Mouse (Mus musculus): ENCODE measurements around the gene Hsdl2. TPM values are rescaled to one million over a fixed set of nuclear protein-coding genes. Genes with fewer than 3 reads are reported as not detected.

The Hsdl2 gene
- polyA plus RNA-seq, 1 experiment from 2014 or later = 61.6 TPM

DNA sequence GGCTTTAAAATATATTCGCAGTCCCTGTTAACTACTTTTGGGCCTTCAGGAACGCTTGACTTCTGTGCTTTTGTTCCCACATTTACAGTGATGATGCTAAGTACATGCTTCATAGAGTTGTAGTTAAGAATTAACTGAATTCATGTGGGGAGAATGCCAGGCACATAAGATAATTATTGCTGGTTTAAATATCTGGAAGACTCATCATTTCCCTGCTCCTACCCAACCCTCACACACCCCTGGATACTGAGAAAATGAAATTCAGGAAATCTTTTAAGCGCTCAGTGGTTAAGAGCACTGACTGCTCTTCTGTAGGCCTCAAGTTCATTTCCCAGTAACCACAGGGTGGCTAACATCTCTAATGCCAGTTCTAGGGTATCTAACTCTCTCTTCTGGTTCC lies 60.7 kb downstream of the Hsdl2 start:
- Histone ChIP-seq H3K27me3 (ENCODE audit: insufficient read depth, low read length) (no peaks in the 10 kb centered on the region), H3K4me1 (ENCODE audit: insufficient read depth) (peaks cover 16% of the 10 kb centered on the region), H3K4me3 (ENCODE audit: low read depth, low read length) (no peak overlapping the region), H3K9me3 (ENCODE audit: low read length) (no peaks in the 10 kb centered on the region), H3K4me2 (ENCODE audit: low read depth, low read length) (no peak overlapping the region), H3K9ac (replicated peaks) (no peak overlapping the region), H3K27ac (ENCODE audit: low read depth) (no peak overlapping the region), H3K36me3 (replicated peaks; ENCODE audit: insufficient read depth, low read length) (no peaks in the 10 kb centered on the region)
- DNase-seq = no peak
- ATAC-seq = no peak
- TF ChIP-seq EP300 (IDR thresholded peaks at IDR 0.05; ENCODE audit: low read depth) = no peak
- no peak for TF ChIP-seq CTCF (IDR thresholded peaks at IDR 0.05; ENCODE audit: low read depth)
- WGBS (ENCODE audit: insufficient replicate concordance) = 81% methylated on average over 3 of the region's 3 CpGs

GRCm38 (mm10) chr4:59642657-59643056 lies 61.3 kb downstream of the Hsdl2 start:
- Histone ChIP-seq H3K27me3 (ENCODE audit: insufficient read depth, low read length) (no peaks in the 10 kb centered on the region), H3K9ac (replicated peaks) (no peak overlapping the region), H3K4me1 (ENCODE audit: insufficient read depth) (peaks cover 20% of the 10 kb centered on the region), H3K4me2 (ENCODE audit: low read depth, low read length) (no peak overlapping the region), H3K27ac (ENCODE audit: low read depth) (no peak overlapping the region), H3K4me3 (ENCODE audit: low read depth, low read length) (no peak overlapping the region), H3K36me3 (replicated peaks; ENCODE audit: insufficient read depth, low read length) (no peaks in the 10 kb centered on the region), H3K9me3 (ENCODE audit: low read length) (no peaks in the 10 kb centered on the region)
- DNase-seq (no peak), ATAC-seq (no peak)
- WGBS (ENCODE audit: insufficient replicate concordance) = 76% methylated on average over 2 of the region's 2 CpGs
- TF ChIP-seq EP300 (IDR thresholded peaks at IDR 0.05; ENCODE audit: low read depth) (no peak), CTCF (IDR thresholded peaks at IDR 0.05; ENCODE audit: low read depth) (no peak)

- H3K9me3 ChIP-seq (ENCODE audit: low read length) = no peaks in the 10 kb centered on the region
- no peak for ATAC-seq
- no peak overlapping the region for H3K4me3 ChIP-seq (ENCODE audit: low read depth, low read length)
- H3K9ac ChIP-seq (replicated peaks) = no peak overlapping the region
- no peaks in the 10 kb centered on the region for H3K36me3 ChIP-seq (replicated peaks; ENCODE audit: insufficient read depth, low read length)
- H3K4me1 ChIP-seq (ENCODE audit: insufficient read depth) = peaks cover 28% of the 10 kb centered on the region
- no peak overlapping the region for H3K4me2 ChIP-seq (ENCODE audit: low read depth, low read length)
- H3K27ac ChIP-seq (ENCODE audit: low read depth) = no peak overlapping the region
- no peak for DNase-seq
- no peak for TF ChIP-seq CTCF (IDR thresholded peaks at IDR 0.05; ENCODE audit: low read depth)
- TF ChIP-seq EP300 (IDR thresholded peaks at IDR 0.05; ENCODE audit: low read depth) = no peak
- 62% methylated on average over 3 of the region's 3 CpGs for WGBS (ENCODE audit: insufficient replicate concordance)
- H3K27me3 ChIP-seq (ENCODE audit: insufficient read depth, low read length) = no peaks in the 10 kb centered on the region
Observed at GRCm38 (mm10) chr4:59644431-59644830, 63.1 kb downstream of the Hsdl2 start.

DNA sequence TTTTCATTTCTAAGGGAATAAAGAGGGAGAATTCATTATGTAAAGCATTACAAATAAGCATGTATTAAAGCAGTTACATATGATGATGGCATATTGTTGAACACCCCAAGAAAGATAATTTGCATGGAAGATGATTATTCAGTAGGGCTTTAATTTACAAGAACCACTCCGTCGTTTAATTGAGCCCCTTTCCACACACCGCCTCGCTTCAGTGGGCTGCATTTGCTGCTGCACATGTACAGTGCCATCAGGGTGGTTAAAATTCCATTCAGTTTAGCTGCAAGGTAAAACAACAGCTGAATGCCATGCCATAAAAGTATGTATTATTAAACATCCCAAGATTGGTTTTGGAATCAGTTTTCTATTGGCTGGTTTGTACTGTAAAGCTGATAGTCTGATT lies 63.6 kb downstream of the Hsdl2 start:
- 93% methylated on average over 4 of the region's 4 CpGs for WGBS (ENCODE audit: insufficient replicate concordance)
- Histone ChIP-seq H3K4me2 (ENCODE audit: low read depth, low read length) (no peak overlapping the region), H3K4me1 (ENCODE audit: insufficient read depth) (peaks cover 31% of the 10 kb centered on the region), H3K9ac (replicated peaks) (no peak overlapping the region), H3K27me3 (ENCODE audit: insufficient read depth, low read length) (no peaks in the 10 kb centered on the region), H3K36me3 (replicated peaks; ENCODE audit: insufficient read depth, low read length) (no peaks in the 10 kb centered on the region), H3K9me3 (ENCODE audit: low read length) (no peaks in the 10 kb centered on the region), H3K4me3 (ENCODE audit: low read depth, low read length) (no peak overlapping the region), H3K27ac (ENCODE audit: low read depth) (no peak overlapping the region)
- TF ChIP-seq EP300 (IDR thresholded peaks at IDR 0.05; ENCODE audit: low read depth) (no peak), CTCF (IDR thresholded peaks at IDR 0.05; ENCODE audit: low read depth) (no peak)
- no peak for ATAC-seq
- no peak for DNase-seq

- Histone ChIP-seq H3K4me2 (ENCODE audit: low read depth, low read length) (peak overlapping the region; percentile 53), H3K27ac (ENCODE audit: low read depth) (peak overlapping the region; percentile 34; the same call in 1 of the 2 replicates), H3K9ac (replicated peaks) (no peak overlapping the region), H3K36me3 (replicated peaks; ENCODE audit: insufficient read depth, low read length) (no peaks in the 10 kb centered on the region), H3K4me3 (ENCODE audit: low read depth, low read length) (peak overlapping the region; percentile 2; the same call in 1 of the 2 replicates), H3K27me3 (ENCODE audit: insufficient read depth, low read length) (no peaks in the 10 kb centered on the region), H3K9me3 (ENCODE audit: low read length) (no peaks in the 10 kb centered on the region), H3K4me1 (ENCODE audit: insufficient read depth) (peaks cover 31% of the 10 kb centered on the region)
- no peak for DNase-seq
- no peak for TF ChIP-seq EP300 (IDR thresholded peaks at IDR 0.05; ENCODE audit: low read depth)
- no peak for TF ChIP-seq CTCF (IDR thresholded peaks at IDR 0.05; ENCODE audit: low read depth)
- peak; percentile 44; the same call in 1 of the 2 replicates for ATAC-seq
- WGBS (ENCODE audit: insufficient replicate concordance) = 54% methylated on average over 2 of the region's 2 CpGs
Observed at GRCm38 (mm10) chr4:59645610-59646009, 64.2 kb downstream of the Hsdl2 start.

DNA sequence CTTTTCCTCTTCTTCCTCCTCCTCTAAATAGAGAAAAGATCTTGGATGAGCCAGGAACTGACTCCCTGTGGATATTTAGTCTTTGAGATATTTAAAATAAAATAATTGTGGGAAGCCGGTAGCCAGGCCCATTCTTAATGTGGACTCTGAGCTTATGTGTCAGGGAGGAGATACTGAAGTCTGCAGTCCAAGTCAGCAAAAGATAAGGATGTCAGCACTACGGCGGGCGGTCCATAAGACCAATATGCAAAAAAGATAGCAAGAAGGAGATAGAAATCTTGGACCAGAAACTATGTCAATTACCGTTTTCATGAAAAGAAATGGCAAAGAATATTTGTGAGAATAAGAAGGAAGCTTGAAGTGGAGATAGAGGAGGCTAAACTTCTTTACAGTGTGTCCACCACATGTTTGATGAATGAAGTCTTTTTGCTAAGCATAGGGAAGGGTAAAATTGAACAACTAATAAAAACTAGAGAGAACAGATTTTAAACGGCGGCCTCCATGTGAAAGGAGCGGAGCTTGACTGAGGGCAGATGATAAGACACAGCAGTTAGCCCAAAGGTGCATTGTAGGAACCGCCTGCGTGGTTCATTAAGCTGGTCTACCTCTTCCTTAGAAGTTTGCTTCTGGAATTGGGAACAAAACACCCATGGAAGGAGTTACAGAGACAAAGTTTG lies 64.8 kb downstream of the Hsdl2 start:
- Histone ChIP-seq H3K4me1 (ENCODE audit: insufficient read depth) (peaks cover 31% of the 10 kb centered on the region), H3K4me3 (ENCODE audit: low read depth, low read length) (peak overlapping the region; percentile 2; the same call in 1 of the 2 replicates), H3K36me3 (replicated peaks; ENCODE audit: insufficient read depth, low read length) (no peaks in the 10 kb centered on the region), H3K27me3 (ENCODE audit: insufficient read depth, low read length) (no peaks in the 10 kb centered on the region), H3K9me3 (ENCODE audit: low read length) (no peaks in the 10 kb centered on the region), H3K9ac (replicated peaks) (no peak overlapping the region), H3K4me2 (ENCODE audit: low read depth, low read length) (peak overlapping the region; percentile 53), H3K27ac (ENCODE audit: low read depth) (peak overlapping the region; percentile 34; the same call in 1 of the 2 replicates)
- ATAC-seq (peak; percentile 79), DNase-seq (no peak)
- WGBS (ENCODE audit: insufficient replicate concordance) = 44% methylated on average over 10 of the region's 10 CpGs
- TF ChIP-seq CTCF (IDR thresholded peaks at IDR 0.05; ENCODE audit: low read depth) (no peak), EP300 (IDR thresholded peaks at IDR 0.05; ENCODE audit: low read depth) (peak; percentile 89)

All from liver, postnatal 0 days (tissue).